Mouse (Mus musculus) R1 (cell line): ENCODE data around the gene Trim3.
A peak's percentile ranks its signal among the peaks of the same experiment; 100 is the strongest.

Experiments used
- DNase-seq: peaks from one replicate; pipeline ENCODE4 v3.0.0-alpha.2; 2018; ENCODE audit warnings: low read depth, low spot score

The Trim3 gene

DNA sequence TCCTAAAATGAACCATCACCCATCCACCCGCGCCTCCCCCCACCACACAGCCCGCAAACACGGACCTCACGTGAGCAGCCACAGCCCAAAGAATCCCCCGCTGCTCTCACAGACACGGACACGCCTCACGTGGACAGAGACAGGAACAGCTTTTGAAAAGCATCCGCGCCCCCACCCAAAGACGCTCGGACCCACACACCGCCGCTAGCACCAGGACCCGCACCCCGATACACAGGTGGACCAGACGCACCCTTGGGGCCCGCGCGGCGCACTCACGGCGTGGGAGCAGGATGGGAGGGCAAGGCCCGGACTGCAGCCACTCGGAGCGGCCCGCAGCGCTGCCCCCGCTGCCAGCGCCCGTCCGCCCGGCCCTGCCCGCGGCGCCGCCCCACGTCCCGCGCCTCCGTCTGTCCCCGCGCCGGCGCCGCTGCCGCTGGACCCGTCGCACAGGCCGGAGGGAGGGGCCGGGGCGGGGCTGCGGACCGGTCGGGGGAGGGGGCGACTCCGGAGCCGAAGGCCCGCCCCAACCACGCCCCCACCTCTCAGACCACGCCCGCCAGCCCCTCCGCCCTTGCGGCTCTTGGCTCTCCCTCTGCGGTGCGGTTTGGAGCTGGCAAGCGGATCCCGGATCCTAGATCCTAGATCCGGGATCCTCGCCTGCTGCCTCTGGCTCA, at the start of gene Trim3:
TSS of gene Trim3 (minus strand) at position 445 of the 674 bp plus-strand sequence.
- DNase-seq = peak; percentile 81

DNA sequence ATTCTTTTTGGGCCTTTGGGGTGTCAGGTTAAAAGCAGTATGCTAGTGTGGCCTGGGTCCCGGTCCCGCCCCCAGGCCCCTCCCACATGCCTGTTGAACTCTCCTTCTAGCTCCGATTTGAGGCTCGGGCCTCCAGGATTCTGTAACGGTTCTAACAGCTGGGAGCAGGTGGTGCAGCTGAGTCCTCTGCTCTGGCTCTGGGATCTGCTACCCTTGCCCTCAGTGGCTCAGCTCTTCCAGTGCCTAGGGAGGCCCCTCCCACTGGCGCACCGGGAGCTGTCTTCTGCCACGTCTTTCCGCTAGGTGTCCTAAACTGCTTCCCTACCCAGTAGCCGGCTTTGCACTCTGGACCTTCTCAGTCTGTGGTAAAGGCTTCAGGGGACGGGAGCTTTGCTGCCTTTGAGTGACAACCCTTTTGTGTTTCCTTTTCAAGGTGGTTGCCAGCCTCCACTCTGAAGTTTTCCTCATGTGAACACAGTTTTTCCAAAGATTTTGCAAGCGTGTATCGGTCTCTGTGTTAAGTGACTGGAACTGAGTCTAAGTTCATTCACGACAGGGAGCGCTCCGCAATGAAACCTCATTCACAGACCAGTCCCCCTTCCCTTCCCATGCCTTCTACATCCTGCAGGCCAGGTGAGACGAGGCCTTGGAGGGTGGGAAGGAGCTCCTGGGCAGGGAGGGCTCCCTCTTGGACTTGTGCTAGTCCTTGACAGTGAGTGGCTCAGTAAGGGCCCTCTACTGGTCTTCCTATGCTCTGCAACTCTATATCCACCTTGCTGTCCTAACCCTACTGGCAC, 17.5 kb upstream of the Trim3 start, which contains the start of gene Dnhd1:
TSS of gene Dnhd1 (plus strand) at position 189 of the 797 bp plus-strand sequence.
- DNase-seq = peak; percentile 92

DNA sequence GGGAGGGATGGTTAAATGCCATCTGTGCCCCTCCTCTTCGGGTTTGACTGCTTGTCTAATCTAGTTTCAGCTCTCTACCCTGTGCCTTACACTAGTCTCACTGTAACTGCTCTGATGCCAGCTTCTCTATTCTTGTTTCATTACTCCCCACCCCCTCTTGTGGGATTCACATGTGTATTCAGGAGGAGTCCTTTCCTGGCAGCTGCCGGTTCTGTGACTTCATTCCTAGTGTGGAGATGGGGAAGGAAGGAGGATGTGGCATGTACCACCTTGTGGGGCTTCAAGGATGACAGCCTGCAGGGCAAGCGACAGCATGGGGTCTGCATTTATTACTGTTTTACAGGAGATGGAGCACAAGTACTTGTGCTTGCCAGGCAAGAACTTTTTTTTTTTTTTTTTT, 8.6 kb upstream of the Trim3 start:
- no peak for DNase-seq

DNA sequence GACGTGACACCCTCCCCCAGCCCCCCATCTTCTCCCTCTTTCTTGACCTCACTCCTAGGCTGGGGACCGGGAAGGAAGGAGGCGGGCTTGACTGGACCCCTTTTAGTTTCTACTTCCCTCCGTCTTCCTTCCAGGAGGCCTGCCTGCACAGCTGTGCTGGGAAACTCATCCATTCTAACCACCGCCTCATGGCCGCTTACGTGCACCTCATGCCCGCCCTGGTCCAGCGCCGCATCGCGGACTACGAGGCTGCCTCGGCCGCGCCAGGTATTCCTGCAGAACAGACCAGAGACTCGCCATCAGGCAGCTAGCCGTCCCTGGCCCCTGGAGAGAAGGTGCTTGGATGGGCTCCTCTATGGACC, 7.5 kb upstream of the Trim3 start:
- peak; percentile 49 for DNase-seq

DNA sequence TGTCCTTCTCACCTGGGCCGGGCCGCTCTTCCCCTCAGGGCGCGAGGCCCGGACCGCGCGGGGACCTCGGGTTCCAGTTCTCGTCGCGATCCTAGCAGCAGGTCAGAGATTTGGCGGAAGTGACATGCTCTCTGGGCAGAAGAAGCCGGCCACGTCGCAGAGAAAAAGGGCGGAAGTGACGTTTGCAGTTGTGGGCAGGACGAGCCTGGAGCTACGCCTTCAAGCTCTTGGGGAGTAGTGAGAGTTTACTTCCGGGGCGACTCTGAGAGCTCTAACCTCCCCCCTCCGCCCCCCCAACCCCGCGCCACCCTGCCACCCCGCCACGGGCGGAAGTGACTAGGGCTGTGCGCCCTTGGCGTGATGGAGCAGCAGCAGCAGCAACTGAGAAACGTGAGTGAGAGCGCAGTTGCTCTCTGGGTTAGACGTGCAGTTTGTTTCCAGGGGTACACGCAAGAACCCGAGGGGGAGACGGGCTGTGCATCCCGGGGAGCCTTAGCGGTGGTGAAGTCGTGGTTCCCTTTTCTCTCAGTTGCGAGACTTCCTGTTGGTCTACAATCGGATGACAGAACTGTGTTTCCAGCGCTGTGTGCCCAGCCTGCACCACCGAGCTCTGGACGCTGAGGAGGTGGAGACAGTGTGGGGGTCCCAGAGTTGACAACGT, 7.0 kb upstream of the Trim3 start, which contains the start of the genes Arfip2 and Gm45799:
TSS of gene Arfip2 (minus strand) at position 184 of the 661 bp plus-strand sequence.
TSS of gene Gm45799 (plus strand) at position 320 of the 661 bp plus-strand sequence.
- peak; percentile 98 for DNase-seq

DNA sequence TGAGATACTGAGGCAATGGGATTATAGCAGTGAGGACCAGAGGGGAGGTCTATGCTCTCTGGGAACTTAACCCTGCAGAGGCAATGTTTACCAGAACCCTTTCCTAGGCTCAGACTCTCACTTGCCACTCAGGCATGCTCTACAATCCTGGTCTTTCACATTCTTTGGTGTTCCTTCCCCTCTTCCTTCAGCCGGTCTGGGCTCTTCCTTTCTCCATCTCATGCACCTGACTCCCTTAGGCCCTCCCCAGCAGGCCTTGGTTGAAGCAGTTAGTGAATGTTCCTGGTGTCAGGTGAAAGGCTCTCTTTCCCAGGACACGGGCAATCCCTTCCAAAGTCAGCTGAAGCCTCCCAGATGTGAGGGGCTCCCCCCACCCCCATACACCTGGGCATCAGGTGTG, 6.4 kb upstream of the Trim3 start, which contains the start of gene Timm10b:
TSS of gene Timm10b (plus strand) at position 301 of the 400 bp plus-strand sequence.
- no peak for DNase-seq

DNA sequence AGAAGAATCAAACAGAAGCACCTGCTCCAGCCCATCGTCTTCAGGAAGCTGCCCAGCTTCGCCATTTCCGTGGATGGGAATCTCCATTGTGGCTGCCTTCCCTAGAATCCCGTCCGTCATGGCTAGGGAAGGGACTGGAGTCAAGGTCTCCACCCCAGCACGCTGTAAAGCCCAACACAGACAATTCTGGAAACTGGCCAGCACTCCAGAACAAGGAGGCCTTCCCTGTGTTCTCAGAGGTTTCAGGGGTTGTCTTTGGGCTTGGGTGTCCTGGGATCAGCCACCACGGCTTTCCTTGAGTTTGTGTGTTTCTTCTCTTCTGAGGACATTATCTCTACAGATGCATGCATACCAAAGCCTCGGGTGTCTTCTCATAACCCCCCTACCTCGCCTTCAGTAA, 5.9 kb upstream of the Trim3 start:
- DNase-seq = no peak

DNA sequence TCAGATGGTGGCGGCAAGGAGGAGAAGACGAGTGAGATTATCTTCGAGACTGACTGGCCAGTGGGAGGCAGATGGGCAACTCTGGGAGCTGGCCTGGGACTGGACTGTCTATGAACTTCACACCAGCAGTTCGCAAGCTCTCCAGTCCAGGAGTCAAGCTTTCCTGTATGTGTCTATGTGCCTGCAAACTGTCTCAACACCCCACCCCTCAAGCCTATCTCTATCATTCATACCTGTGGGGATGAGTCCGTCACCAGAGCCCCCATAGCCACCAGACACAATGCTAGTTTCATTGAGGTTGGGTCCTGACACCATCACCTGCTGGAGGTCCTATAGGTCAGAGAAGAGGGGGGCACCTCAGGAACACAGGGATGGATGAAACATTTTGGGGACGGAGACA, 5.4 kb upstream of the Trim3 start:
- DNase-seq = no peak

DNA sequence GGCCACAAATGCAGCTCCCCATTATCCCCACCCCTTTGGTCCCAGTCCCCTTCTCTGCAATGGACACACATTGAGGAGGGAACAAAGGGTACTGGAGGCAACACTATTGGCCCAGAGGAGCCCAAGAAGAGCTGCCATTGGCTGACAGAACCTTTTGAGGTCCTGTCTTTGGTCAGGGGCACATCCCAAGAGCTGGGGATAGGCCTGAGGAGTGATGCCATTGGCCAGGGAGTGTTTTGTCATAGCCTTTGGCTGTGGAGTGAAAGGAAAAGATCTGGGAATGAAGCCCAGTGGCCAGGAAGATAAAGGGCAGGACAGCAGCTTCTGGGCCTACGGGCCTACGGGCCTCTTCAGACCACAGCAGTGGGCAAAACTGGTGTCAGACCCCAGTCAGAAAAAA, 2.4 kb upstream of the Trim3 start:
- DNase-seq = peak; percentile 37

DNA sequence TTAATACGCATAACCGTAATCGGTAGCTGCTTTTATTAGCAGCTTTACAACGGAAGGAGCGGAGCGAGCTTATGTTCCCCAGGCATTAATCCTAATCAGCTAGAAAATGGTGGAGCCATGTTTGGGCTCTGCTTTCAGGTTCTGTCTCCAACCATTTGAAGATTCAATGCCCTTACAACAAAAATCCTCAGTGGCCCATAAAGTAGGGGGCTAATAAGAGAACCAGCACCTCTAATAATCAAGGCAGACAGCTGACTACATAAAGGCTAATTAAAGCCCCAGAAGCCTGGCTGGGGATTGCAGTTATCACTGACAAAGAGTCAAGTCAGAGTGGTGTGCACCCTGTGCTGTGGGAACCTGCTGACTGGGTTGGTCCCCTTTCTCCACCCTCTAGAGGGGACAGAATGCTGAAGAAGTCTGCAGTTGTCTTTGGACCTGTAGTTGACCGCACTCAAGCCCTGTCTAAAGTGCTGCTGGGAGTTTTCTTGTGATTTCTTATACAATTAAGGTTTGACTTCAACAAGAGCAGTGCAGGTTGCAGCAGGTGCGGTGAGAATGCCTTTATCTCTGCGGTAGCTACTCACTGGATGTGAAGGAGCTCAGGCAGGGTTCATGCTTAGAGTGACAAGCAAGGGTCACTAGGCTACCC, 1.0 kb upstream of the Trim3 start:
- DNase-seq = no peak

DNA sequence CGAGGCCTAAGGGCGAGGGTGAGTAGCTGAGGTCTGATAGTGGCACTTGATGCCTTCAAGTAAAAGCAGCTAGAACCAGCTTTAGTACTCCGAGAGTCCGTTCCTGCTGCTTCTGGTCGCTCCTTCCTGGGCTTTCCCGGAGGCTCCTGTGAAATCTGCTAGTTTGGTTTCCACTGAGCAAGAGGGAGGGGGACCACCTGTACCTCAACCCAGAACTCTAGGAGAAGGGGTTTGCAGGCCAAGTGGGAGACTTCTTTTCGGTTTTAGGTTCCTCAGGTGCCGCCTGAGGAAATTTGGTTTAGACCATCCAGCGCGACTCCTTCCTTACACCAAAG, 397 bp upstream of the Trim3 start:
- DNase-seq = no peak

DNA sequence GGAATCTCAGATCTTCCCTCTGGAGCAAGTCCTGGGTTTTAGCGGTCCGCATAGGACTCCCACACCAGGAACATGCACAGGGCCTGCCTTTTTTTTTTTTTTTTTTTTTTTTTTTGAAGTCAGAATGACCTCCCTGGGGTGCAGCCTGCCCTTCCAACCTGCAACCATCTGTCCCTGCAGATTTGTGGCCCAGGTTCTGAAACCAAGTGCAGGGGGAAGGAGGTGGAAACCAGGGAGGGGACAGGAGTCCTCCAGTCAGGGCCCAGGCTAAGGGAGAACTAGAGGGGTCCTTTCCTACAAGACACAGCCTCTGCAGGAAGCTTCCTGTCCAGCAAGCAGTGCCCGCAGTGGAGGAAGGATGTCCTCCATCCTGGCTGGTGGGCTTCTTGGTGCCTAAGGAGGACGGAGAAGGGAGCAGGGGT, 809 bp downstream of the Trim3 start:
- DNase-seq = no peak

DNA sequence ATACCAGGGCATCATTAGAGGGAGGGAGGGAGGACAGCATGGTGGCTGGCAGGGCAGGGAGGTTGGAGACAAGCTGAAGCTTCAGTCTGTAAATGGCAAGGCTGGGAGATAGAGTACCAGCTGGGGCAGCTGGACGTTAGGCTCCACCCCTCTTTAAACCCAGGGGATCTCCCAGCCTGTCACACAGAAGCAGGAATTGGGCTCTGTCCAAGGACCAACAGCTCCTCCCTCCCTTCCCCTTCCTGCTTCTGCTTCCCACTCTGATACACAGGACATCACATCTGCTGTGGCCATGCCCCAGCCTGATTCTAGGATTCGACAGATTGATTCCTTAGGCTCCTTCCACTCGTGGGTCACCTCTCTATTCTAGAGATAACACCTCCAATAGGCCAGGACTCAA, 4.7 kb downstream of the Trim3 start:
- no peak for DNase-seq

DNA sequence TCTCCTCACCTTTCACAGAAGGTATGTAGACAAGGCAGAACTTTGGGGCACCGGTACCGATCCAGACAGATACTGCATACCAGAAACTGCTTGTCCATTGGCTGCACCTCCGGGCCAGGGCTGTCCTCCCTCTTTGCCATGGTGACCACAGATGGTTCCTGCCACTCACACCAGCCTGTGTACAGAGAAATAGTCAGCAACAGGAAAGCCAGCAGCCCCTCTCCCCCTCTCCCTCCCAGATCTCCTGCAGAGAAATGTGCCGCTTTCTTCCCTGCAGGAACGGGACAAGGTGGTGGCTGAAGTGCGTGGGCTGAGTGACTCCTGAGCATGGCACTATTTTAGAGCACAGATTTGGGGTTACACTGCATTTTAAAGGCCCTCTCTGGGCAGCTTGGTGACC, 8.0 kb downstream of the Trim3 start:
- DNase-seq = no peak

DNA sequence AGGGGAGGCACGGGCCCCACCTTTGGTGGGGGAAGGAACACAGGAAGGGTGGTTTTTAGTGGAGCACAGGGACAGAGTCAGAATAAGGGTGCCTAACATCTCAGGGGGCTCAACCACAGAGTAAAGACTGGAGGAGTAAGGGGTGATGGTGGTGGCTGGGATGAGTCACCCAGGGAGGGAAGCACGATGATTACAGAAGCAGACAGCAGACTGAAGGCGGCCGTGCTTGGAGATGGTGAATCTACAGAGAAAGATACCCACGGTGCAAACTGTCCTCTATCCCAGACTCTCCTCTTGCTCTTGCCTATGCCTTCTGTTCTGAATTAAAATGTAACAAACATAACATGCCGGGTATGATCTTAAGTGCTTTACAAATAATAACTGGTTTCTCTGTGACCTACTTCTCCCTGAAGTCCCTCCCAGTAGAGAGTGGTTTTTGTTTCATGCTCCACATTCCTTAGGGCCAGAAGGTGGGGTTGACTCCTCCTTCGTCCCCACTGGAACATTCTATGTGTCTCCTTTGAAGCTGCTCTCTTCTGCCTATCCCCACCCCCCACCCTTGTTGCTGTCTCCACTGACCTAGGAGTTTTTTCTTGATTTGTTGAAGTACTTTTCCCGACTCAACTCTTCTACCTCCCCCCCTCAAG, 11.6 kb downstream of the Trim3 start:
- DNase-seq = peak; percentile 61

DNA sequence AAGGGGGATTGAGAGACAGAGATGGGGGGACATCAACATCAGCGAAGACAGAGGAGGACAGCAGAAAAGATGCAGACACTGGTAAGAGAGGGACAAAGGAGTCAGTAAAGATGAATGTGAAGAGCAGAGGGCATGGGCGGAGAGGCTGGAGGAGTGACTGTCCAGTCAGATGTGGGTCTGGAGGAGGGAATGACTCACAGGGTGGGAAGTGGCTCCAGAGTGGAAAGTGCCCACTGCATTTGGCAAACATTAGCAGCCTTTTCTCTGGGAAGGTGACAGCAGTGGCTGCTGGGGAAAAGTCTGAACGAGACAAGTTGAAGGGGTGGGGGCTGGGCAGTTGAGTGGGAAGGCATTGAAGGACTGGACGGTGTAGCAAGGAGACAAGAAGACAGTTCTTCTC, 12.3 kb downstream of the Trim3 start:
- DNase-seq = no peak

DNA sequence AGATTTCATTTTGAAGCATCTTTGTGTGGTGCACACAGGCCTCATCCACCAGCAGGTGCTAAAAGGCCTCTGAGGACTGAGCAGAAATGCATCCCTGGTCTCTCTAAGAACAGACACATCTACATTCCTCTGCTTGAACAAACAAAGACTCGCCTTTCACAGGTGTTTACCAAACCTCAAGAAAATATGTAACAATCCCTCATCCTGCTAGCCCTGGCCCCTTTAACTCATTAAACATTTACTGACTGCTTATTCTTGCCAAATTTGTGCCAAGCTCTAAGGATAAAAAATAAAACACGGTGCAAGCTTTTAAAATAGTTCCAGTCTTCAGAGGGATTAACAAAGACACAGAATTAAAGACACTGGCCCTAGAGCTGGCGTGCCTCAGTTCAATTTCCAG, 13.7 kb downstream of the Trim3 start:
- DNase-seq = no peak

DNA sequence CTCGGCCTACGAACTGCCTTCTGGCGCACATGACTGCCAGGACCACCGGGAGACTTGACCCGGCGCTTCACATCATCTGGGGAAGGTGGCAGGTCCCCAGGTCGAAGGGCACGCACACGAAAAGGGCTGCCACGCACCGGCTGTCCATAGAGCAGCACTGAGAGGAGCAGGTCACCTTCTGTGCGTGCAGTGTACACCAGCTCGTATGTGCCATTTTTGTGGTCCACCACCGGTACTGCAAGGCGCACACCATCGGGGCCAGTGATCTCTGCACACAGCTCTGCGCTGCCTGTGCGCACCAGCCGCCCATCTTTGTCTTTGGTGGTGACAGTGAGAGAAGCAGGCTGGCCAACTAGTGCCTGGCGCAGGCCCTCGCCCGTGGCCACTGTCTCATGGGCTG, 15.6 kb downstream of the Trim3 start:
- peak; percentile 26 for DNase-seq

DNA sequence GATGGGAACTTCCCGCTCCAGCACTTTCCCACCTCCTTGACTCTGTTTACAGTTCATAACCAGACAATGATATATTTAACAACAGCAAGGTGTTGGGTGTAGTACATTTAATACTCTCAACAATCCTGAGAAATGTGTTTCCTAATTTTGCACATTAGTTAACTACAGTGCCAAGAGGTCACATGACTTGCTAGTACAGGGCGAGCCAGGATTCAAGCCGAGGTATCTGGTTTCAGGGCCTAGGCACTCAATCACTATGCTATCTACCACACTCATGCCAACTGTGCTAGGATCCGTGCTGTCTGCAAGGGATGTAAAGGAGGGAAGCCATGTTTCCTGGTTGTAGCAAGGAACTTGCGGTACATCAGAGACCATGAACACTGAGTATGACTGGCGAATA, 16.8 kb downstream of the Trim3 start:
- no peak for DNase-seq

DNA sequence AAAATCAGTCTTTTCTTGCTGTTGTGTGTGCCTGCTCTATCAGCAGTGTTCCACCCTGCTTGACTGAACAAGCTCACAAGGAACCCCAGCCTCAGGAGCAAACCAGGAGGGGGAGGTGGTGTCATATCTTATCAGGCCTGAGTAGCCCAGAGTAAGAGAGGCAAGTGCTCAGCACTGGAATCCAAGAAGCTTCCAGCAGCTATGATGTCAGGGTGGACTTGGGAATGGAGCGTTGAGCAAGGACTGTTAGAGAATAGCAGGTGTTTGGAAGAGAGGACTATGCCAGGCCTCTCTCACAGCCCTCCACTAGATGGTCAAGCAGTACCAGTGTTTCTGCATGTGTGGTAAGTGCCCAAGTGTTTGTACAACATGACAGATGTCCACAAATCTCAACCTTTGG, 17.7 kb downstream of the Trim3 start:
- DNase-seq = no peak

DNA sequence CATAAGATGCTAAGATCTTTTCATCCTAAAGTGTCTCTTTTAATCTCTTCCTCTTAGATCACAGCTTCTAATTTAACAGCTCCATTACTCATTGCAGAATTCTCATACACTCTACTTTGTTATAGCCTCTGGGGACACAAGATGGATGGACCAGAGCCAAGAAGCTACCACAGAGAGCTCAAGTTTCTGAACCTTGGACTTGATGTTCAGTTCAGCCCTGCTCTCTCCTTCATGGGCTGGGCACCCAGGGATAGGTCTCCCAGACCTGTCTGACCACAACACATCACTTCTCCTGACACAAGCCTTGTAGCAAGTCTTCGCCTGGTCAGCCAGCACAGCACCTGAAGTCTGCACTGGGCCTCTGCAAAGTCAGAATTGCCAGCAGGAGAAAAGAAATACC, 19.0 kb downstream of the Trim3 start:
- no peak for DNase-seq

DNA sequence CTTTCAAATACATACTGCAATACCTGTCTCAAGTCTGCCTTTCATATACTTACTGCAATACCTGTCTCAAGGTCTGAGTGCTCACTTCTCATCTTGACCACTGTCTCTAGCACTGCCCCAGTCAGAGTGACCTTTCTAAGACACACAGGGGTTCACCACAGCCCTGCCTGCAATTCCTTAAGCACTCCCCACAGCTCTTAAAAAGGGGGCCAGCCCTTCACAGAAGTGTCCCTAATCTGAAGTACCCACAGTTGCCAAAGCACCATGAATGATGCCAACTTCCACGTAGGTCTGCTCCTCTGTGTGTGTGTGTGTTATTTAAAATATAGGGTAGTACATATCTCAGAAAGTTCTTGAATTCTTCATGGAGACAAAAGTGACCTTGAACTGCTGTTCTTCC, 21.6 kb downstream of the Trim3 start:
- no peak for DNase-seq
